Mouse (Mus musculus) C2C12 (cell line): ENCODE results near the gene Xntrpc.

Experiments
- CEBPB ChIP-seq: IDR thresholded peaks from one replicate; pipeline ENCODE4 v1.6.1; 2011; ENCODE audit warnings: low read depth, mild to moderate bottlenecking, control low read depth, moderate library complexity
- CTCF ChIP-seq: IDR thresholded peaks from one replicate; pipeline ENCODE4 v1.5.1; 2011; ENCODE audit not compliant: control insufficient read depth, insufficient read depth, insufficient read length
- FOSL1 ChIP-seq: IDR thresholded peaks from one replicate; pipeline ENCODE4 v1.8.0; 2011; ENCODE audit warnings: mild to moderate bottlenecking, low read length; ENCODE audit not compliant: poor library complexity, insufficient read depth, severe bottlenecking
- MAX ChIP-seq: IDR thresholded peaks from one replicate; pipeline ENCODE4 v1.6.1; 2011; ENCODE audit warnings: mild to moderate bottlenecking, control low read depth
- MYOD1 ChIP-seq: IDR thresholded peaks from one replicate; pipeline ENCODE4 v1.6.1; 2011; ENCODE audit warnings: low read depth; ENCODE audit not compliant: control insufficient read depth, insufficient read length
- MYOG ChIP-seq: IDR thresholded peaks from one replicate; pipeline ENCODE4 v1.6.1; 2011; ENCODE audit not compliant: control insufficient read depth, insufficient read length; ENCODE audit errors: extremely low read depth
- USF1 ChIP-seq: IDR thresholded peaks from one replicate; pipeline ENCODE4 v1.6.1; 2011; ENCODE audit warnings: low read depth, mild to moderate bottlenecking, control low read depth, moderate library complexity

DNA sequence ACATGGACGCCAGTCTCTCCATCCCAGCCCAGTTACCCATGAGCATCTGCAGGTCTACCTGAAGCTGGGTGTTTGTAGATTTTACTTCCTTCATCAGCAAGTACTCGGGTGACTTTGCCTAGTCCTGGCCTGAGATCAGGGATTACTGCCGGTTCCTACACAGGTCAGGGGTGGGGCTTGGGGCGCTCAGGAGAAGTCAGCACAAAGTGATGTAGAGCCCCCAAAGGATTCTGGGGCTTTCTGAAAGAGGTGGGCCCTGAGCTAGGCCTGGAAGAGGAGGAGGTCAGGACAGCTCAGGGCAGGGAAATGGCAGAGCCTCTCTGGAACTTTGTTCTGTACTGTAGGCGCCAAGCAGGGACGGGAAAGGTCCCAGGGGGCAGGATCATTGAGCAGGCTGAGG lies 37.2 kb downstream of the Xntrpc start:
- TF ChIP-seq CTCF (no peak), MYOD1 (no peak), MAX (no peak), CEBPB (no peak), FOSL1 (no peak), MYOG (no peak), USF1 (no peak)
